Mouse (Mus musculus) CH12.LX (cell line): ENCODE data around the gene Flnc. TPM values are rescaled to one million over a fixed set of nuclear protein-coding genes. Genes with fewer than 3 reads are reported as not detected.

ENCODE experiments used
- DNase-seq: peaks from one replicate; pipeline ENCODE4 v3.0.0-alpha.2; 2013; ENCODE audit errors: extremely low read depth
- H3K27ac ChIP-seq: 2 replicates; pipeline ENCODE4 v1.5.1; 2012; ENCODE audit warnings: low read depth, mild to moderate bottlenecking, control low read depth, moderate library complexity; ENCODE audit not compliant: insufficient read depth
- H3K27me3 ChIP-seq: replicated peaks from 2 replicates; pipeline ENCODE3; 2012; ENCODE audit warnings: inconsistent platforms
- H3K36me3 ChIP-seq, 2 experiments: replicated peaks in 1 of 2; 2 replicates each; pipeline versions ENCODE3 to v1.6.1; 2012; ENCODE audit warnings: inconsistent platforms in 1 of 2, low read length in 1 of 2, mild to moderate bottlenecking in 1 of 2, mixed read lengths in 1 of 2, moderate library complexity in 1 of 2; ENCODE audit not compliant: control insufficient read depth in 1 of 2, insufficient read depth in 1 of 2
- H3K4me1 ChIP-seq, 2 experiments: 2 replicates each; pipeline ENCODE4 v1.6.1; 2012; ENCODE audit warnings: inconsistent platforms in 1 of 2, moderate library complexity in 1 of 2; ENCODE audit not compliant: insufficient read depth in 2 of 2, control insufficient read depth in 1 of 2
- H3K4me2 ChIP-seq: 2 replicates; pipeline ENCODE4 v1.6.1; 2012; ENCODE audit warnings: low read depth, mild to moderate bottlenecking, control low read depth; ENCODE audit not compliant: poor library complexity, insufficient read depth, severe bottlenecking
- H3K4me3 ChIP-seq, 3 experiments: fragments of 150-350 bp in 1 of 3; sonication (generic) in 1 of 3; replicated peaks in 1 of 3; 2 replicates each; pipeline versions ENCODE3 to v1.5.1; 2011 to 2012; ENCODE audit warnings: low read depth in 2 of 3, low read length in 2 of 3, mild to moderate bottlenecking in 2 of 3, moderate library complexity in 2 of 3, control low read depth in 1 of 3, improper control_type of control experiment in 1 of 3, inconsistent platforms in 1 of 3, mixed read lengths in 1 of 3; ENCODE audit not compliant: poor library complexity in 1 of 3
- H3K79me2 ChIP-seq: replicated peaks from 2 replicates; pipeline ENCODE4 v1.6.1; 2012; ENCODE audit warnings: mild to moderate bottlenecking, moderate library complexity; ENCODE audit not compliant: control insufficient read depth, poor library complexity, insufficient read depth, severe bottlenecking; ENCODE audit errors: extremely low read depth
- H3K9ac ChIP-seq: 2 replicates; pipeline ENCODE4 v1.6.1; 2012; ENCODE audit warnings: low read depth, mild to moderate bottlenecking, control low read depth, moderate library complexity; ENCODE audit not compliant: insufficient read depth
- H3K9me3 ChIP-seq: replicated peaks from 2 replicates; pipeline ENCODE3; 2012; ENCODE audit warnings: low read length, inconsistent platforms, mixed read lengths
- BHLHE40 ChIP-seq: IDR thresholded peaks from 2 replicates; pipeline ENCODE4 v1.6.1; 2011; ENCODE audit warnings: mild to moderate bottlenecking, low read depth, low read length, improper control_type of control experiment
- CTCF ChIP-seq, 2 experiments: IDR thresholded peaks in 1 of 2; conservative IDR thresholded peaks in 1 of 2; 2 replicates each; pipeline ENCODE4 v1.5.1; 2011 to 2012; ENCODE audit warnings: low read depth in 2 of 2, low read length in 2 of 2, improper control_type of control experiment in 1 of 2, inconsistent platforms in 1 of 2, mild to moderate bottlenecking in 1 of 2, moderate library complexity in 1 of 2
- ETS1 ChIP-seq: conservative IDR thresholded peaks from 2 replicates; pipeline ENCODE4 v1.6.1; 2012; ENCODE audit warnings: low read depth, mild to moderate bottlenecking, inconsistent platforms, low read length, improper control_type of control experiment, moderate library complexity
- GABPA ChIP-seq: IDR thresholded peaks from 2 replicates; pipeline ENCODE4 v1.6.1; 2012; ENCODE audit warnings: low read depth, low read length, improper control_type of control experiment, inconsistent platforms; ENCODE audit not compliant: insufficient replicate concordance
- IRF4 ChIP-seq: IDR thresholded peaks from 2 replicates; pipeline ENCODE4 v1.6.1; 2014; ENCODE audit warnings: low read depth, mild to moderate bottlenecking, inconsistent platforms, low read length, improper control_type of control experiment
- KAT2A ChIP-seq: IDR thresholded peaks from 2 replicates; pipeline ENCODE4 v1.6.1; 2012; ENCODE audit warnings: low read length, improper control_type of control experiment, inconsistent platforms; ENCODE audit not compliant: insufficient replicate concordance
- MAX ChIP-seq: IDR thresholded peaks from 2 replicates; pipeline ENCODE4 v1.6.1; 2011; ENCODE audit warnings: low read length, improper control_type of control experiment
- MXI1 ChIP-seq: IDR thresholded peaks from 2 replicates; pipeline ENCODE4 v1.6.1; 2011; ENCODE audit warnings: mild to moderate bottlenecking, low read depth, low read length, improper control_type of control experiment
- MYC ChIP-seq: IDR thresholded peaks from 2 replicates; pipeline ENCODE4 v1.6.1; 2011; ENCODE audit warnings: low read depth, mild to moderate bottlenecking, improper control_type of control experiment, low read length
- NELFE ChIP-seq: IDR thresholded peaks from 2 replicates; pipeline ENCODE4 v1.6.1; 2011; ENCODE audit warnings: low read depth, low read length, improper control_type of control experiment
- NRF1 ChIP-seq: IDR thresholded peaks from 2 replicates; pipeline ENCODE4 v1.6.1; 2014; ENCODE audit warnings: low read depth, mild to moderate bottlenecking, inconsistent platforms, low read length, improper control_type of control experiment, moderate library complexity
- PAX5 ChIP-seq: IDR thresholded peaks from 2 replicates; pipeline ENCODE4 v1.6.1; 2012; ENCODE audit warnings: low read length, inconsistent platforms, mixed read lengths
- POLR2A ChIP-seq: IDR thresholded peaks from 2 replicates; pipeline ENCODE4 v1.6.1; 2011; ENCODE audit warnings: low read depth, mild to moderate bottlenecking, improper control_type of control experiment, low read length
- POLR2AphosphoS2 ChIP-seq: IDR thresholded peaks from 2 replicates; pipeline ENCODE4 v1.6.1; 2011; ENCODE audit warnings: low read depth, low read length, improper control_type of control experiment
- RCOR1 ChIP-seq: conservative IDR thresholded peaks from 2 replicates; pipeline ENCODE4 v1.6.1; 2012; ENCODE audit warnings: low read depth, mild to moderate bottlenecking, inconsistent platforms, low read length, improper control_type of control experiment
- SIN3A ChIP-seq: IDR thresholded peaks from 2 replicates; pipeline ENCODE4 v1.6.1; 2012; ENCODE audit warnings: low read length, improper control_type of control experiment, inconsistent platforms
- TCF12 ChIP-seq: IDR thresholded peaks from 2 replicates; pipeline ENCODE4 v1.6.1; 2014; ENCODE audit warnings: low read depth, mild to moderate bottlenecking, inconsistent platforms, low read length, improper control_type of control experiment
- USF2 ChIP-seq: conservative IDR thresholded peaks from 2 replicates; pipeline ENCODE4 v1.6.1; 2011; ENCODE audit warnings: low read depth, low read length, improper control_type of control experiment
- ZMIZ1 ChIP-seq: IDR thresholded peaks from 2 replicates; pipeline ENCODE4 v1.6.1; 2012; ENCODE audit warnings: low read depth, mild to moderate bottlenecking, inconsistent platforms, low read length, improper control_type of control experiment
- dilution Hi-C: fragments of 300-500 bp; cut with MboI; formaldehyde crosslinking; loops from 2 replicates; pipeline ENCODE4 v1.14.3; 2020; ENCODE audit warnings: low sequenced_read_pairs; ENCODE audit not compliant: extremely low pct_unique_long_range_greater_than_20kb, extremely low pct_ligation_motif_present
- in situ Hi-C: fragments of 300-500 bp; cut with MboI; formaldehyde crosslinking; loops from 3 replicates; pipeline ENCODE4 v1.14.3; 2019; ENCODE audit warnings: low sequenced_read_pairs, low pct_ligation_motif_present, low pct_unique_long_range_greater_than_20kb, mixed read lengths
- polyA plus RNA-seq: library from polyadenylated mRNA; unstranded; fragments of >175 nt; gene quantifications from 2 replicates; pipeline ENCODE4 v1.2.1, GENCODE M21; 2012; ENCODE audit warnings: low read depth; ENCODE audit not compliant: insufficient read length
- total RNA-seq, 2 experiments: library from RNA; depleted of rRNA; stranded (reverse); fragments of 300-350 nt in 1 of 2; fragments of >200 nt in 1 of 2; gene quantifications; 2 replicates each; pipeline ENCODE4 v1.2.3; 2012 to 2014

Flnc gene
- total and polyA plus RNA-seq, 3 experiments = 0.24 to 0.76 (median 0.60) TPM

DNA sequence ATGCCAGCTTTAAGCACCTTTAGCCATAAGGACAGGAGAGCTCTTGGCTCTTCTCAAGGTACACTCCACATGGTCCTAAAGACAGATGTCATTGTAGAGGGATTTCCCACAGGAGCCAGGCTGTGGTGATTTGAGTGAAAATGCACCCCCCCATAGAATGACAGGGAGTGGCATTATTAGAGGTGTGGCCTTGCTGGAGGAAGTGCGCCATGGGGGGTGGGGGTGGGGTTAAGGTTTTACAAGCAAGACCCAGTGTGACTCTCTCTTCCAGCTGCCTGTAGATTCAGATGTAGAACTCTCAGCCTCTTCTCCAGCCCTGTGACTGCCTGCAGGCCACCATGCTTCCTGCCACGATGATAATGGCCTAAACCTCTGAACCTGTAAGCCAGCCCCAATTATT is 52.9 kb downstream of the Flnc start:
- 0 out of 2 replicates have a peak overlapping the region, but pooled peaks have one; percentile 44 for H3K4me2 ChIP-seq
- peaks cover 18 to 21% of the 10 kb centered on the region in 2 experiments for H3K4me1 ChIP-seq
- no peaks in the 10 kb centered on the region for H3K79me2 ChIP-seq
- DNase-seq = peak; percentile 25
- no peak overlapping the region for H3K9ac ChIP-seq
- H3K4me3 ChIP-seq = no peak overlapping the region
- H3K9me3 ChIP-seq = no peaks in the 10 kb centered on the region
- H3K27me3 ChIP-seq = peaks cover 65% of the 10 kb centered on the region
- H3K27ac ChIP-seq = no peak overlapping the region
- H3K36me3 ChIP-seq = no peaks in the 10 kb centered on the region
- dilution Hi-C loops = no loop called here
- in situ Hi-C loops = no loop called here
- TF ChIP-seq POLR2AphosphoS2 (no peak), MXI1 (no peak), POLR2A (0 out of 2 replicates have a peak, but pooled peaks have one; percentile 21), PAX5 (no peak)

DNA sequence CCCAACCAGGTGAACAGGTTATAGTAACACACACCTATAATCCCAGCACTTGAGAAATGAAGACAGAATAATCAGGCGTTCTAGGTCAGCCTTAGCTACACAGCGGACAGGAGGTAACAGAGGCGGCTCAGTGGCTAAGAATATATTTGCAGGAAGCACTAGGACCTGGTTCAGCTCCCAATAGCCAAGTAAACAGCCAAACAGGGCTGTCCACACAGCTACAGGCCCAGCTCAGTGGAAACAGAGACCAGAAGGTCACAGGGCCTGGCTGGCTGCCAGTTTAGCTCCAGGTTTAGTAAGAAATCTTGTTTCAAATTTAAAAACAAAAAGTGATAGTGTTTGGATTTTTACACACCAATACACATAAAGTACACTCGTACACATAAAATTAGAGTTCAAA is 61.0 kb downstream of the Flnc start:
- H3K4me3 ChIP-seq = no peak overlapping the region
- H3K79me2 ChIP-seq = no peaks in the 10 kb centered on the region
- H3K4me2 ChIP-seq = no peak overlapping the region
- no peak for TF ChIP-seq MAX
- TF ChIP-seq SIN3A = no peak
- no peak for TF ChIP-seq IRF4
- no peak for TF ChIP-seq TCF12
- no peak for TF ChIP-seq KAT2A
- TF ChIP-seq USF2 = no peak
- no peak for TF ChIP-seq POLR2A
- in situ Hi-C loops = no loop called here
- no peaks in the 10 kb centered on the region for H3K36me3 ChIP-seq
- dilution Hi-C loops = no loop called here
- peaks cover 3% of the 10 kb centered on the region for H3K9me3 ChIP-seq
- no peaks in the 10 kb centered on the region for H3K4me1 ChIP-seq
- no peak for DNase-seq
- peaks cover 79% of the 10 kb centered on the region for H3K27me3 ChIP-seq
- H3K9ac ChIP-seq = no peak overlapping the region
- no peak overlapping the region for H3K27ac ChIP-seq

DNA sequence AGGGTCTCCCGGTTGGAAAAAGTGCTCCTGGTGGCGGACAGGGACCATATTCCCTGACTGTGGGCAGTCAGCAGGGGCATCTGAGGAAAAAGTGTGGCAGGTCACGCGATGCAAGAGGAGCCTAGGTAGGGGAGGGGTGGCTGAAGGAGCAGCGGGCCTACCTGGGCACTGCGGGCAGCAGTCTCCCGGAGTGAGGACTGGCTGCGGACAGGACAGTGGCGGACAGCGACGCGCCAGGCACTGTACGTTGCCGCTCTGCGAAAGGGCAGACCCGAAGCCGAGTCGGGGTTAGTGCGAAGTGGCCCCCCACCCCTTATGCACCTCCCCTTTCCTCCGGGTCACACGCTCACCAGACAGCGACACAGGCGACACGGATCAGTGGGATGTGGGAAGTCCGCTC is 63.2 kb downstream of the Flnc start:
- no peak overlapping the region for H3K9ac ChIP-seq
- H3K4me2 ChIP-seq = no peak overlapping the region
- no peak overlapping the region for H3K27ac ChIP-seq
- H3K4me1 ChIP-seq = no peaks in the 10 kb centered on the region
- no peaks in the 10 kb centered on the region for H3K79me2 ChIP-seq
- TF ChIP-seq BHLHE40 = no peak
- no peak for TF ChIP-seq NRF1
- TF ChIP-seq CTCF (conservative IDR thresholded peaks at IDR 0.05 in 1 of 2, IDR thresholded peaks at IDR 0.05 in 1 of 2; ENCODE audit: low read depth in 2 of 2, low read length in 2 of 2) = no peak
- no peak for TF ChIP-seq MYC
- TF ChIP-seq NELFE = no peak
- TF ChIP-seq MAX = no peak
- TF ChIP-seq KAT2A = no peak
- TF ChIP-seq ZMIZ1 = no peak
- TF ChIP-seq PAX5 = no peak
- no peak for TF ChIP-seq USF2
- TF ChIP-seq TCF12 = no peak
- no peak for TF ChIP-seq RCOR1
- no peak for TF ChIP-seq GABPA
- no peak for TF ChIP-seq ETS1
- no peak for TF ChIP-seq MXI1
- TF ChIP-seq, all 38 proteins: peak for 0
- no peaks in the 10 kb centered on the region for H3K36me3 ChIP-seq
- dilution Hi-C loops (no loop called here), in situ Hi-C loops (no loop called here)
- peaks cover 6% of the 10 kb centered on the region for H3K9me3 ChIP-seq
- DNase-seq = no peak
- H3K4me3 ChIP-seq = no peak overlapping the region
- H3K27me3 ChIP-seq = peaks cover 63% of the 10 kb centered on the region
